Mouse (Mus musculus): ENCODE data around the gene Nup93. TPM values are rescaled to one million over a fixed set of nuclear protein-coding genes. Genes with fewer than 3 reads are reported as not detected.

The Nup93 gene
- polyA plus RNA-seq, 1 experiment from 2014 or later: 58.7 TPM

- ATAC-seq (ENCODE audit: low read depth): no peak
- Histone ChIP-seq H3K4me3 (replicated peaks) (peak overlapping the region; percentile 80), H3K9me3 (replicated peaks) (no peaks in the 10 kb centered on the region), H3K4me2 (peak overlapping the region; percentile 90), H3K27me3 (peaks cover 11% of the 10 kb centered on the region), H3K9ac (peak overlapping the region; percentile 93), H3K27ac (peak overlapping the region; percentile 95), H3K36me3 (peaks cover 17% of the 10 kb centered on the region), H3K4me1 (replicated peaks) (peaks cover 68% of the 10 kb centered on the region)
- DNase-seq: no peak
- 47% methylated on average over 7 of the region's 7 CpGs for WGBS (ENCODE audit: insufficient replicate concordance)
Measured at GRCm38 (mm10) chr8:94177716-94178390, 36.5 kb upstream of the Nup93 start.

- H3K9ac ChIP-seq: peak within 1 kb of the TSS; percentile 93
- peaks cover 16% of the 10 kb centered on the region for H3K27me3 ChIP-seq
- ATAC-seq (ENCODE audit: low read depth) (peak; percentile 91), DNase-seq (peak; percentile 100)
- H3K4me1 ChIP-seq (replicated peaks): peaks cover 76% of the 10 kb centered on the region
- no peaks in the 10 kb centered on the region for H3K9me3 ChIP-seq (replicated peaks)
- WGBS (ENCODE audit: insufficient replicate concordance): under 1% methylated on average over 50 of the region's 50 CpGs
- H3K36me3 ChIP-seq: peaks cover 17% of the 10 kb centered on the region
- H3K4me2 ChIP-seq: peak within 1 kb of the TSS; percentile 90
- H3K27ac ChIP-seq: peak within 1 kb of the TSS; percentile 95
- peak within 1 kb of the TSS; percentile 80 for H3K4me3 ChIP-seq (replicated peaks)
Measured at GRCm38 (mm10) chr8:94178857-94179712, 35.3 kb upstream of the Nup93 start, which contains the start of gene Mt1. TSS of gene Mt1 (plus strand) at chr8:94179082.

DNA sequence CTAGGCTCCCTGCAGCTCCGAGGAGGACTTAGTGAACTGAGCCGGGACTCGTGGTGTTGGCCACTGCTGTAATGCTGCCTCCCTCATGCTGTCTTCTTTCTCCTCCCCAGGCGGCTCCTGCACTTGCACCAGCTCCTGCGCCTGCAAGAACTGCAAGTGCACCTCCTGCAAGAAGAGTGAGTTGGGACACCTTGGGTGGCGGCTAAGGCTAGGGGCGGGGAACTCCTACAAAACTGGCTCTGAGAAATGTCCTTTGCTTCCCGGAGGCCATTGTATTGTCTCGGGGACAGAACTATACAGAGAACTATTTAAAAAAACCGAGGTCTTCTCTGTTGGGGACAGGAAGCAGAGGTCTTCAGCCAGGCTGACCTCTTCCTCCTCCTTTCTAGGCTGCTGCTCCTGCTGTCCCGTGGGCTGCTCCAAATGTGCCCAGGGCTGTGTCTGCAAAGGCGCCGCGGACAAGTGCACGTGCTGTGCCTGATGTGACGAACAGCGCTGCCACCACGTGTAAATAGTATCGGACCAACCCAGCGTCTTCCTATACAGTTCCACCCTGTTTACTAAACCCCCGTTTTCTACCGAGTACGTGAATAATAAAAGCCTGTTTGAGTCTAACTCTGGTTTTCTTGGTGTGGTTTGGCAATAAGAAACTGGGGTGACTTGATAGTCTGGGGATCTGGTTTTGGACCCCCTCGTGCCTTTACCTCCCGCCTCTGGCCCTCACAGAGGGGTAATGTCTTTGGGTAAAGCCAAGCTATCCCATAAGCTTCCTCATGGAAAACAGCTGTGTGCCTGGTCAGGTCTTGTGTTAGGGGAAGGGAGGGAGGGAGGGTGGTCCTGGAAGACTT, 34.4 kb upstream of the Nup93 start:
- peak overlapping the region; percentile 80 for H3K4me3 ChIP-seq (replicated peaks)
- H3K36me3 ChIP-seq: peaks cover 17% of the 10 kb centered on the region
- H3K27ac ChIP-seq: peak overlapping the region; percentile 95
- peak overlapping the region; percentile 93 for H3K9ac ChIP-seq
- peaks cover 21% of the 10 kb centered on the region for H3K27me3 ChIP-seq
- H3K4me1 ChIP-seq (replicated peaks): peaks cover 76% of the 10 kb centered on the region
- peak overlapping the region; percentile 90 for H3K4me2 ChIP-seq
- ATAC-seq (ENCODE audit: low read depth) (no peak), DNase-seq (peak; percentile 64)
- H3K9me3 ChIP-seq (replicated peaks): no peaks in the 10 kb centered on the region
- 4% methylated on average over 25 of the region's 25 CpGs for WGBS (ENCODE audit: insufficient replicate concordance)

DNA sequence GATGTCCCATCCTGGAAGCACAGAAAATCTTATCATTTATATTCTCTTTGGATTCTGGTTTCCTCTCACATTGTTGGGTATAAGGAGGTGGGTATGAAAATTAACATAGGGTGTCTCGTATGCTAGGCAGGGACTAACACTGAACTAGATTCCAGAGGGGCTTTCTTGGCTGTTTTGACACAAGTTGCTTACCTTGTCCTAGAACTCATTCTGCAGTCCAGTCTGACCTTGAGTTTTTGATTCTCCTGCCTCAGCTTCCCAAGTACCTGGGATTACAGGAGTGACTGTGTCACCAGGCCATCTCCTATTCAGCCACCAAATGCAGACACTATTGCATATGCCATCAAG, 33.8 kb upstream of the Nup93 start:
- H3K9ac ChIP-seq: peak overlapping the region; percentile 93
- peaks cover 22% of the 10 kb centered on the region for H3K27me3 ChIP-seq
- WGBS (ENCODE audit: insufficient replicate concordance): 71% methylated on average over 1 of the region's 1 CpGs
- peak overlapping the region; percentile 80 for H3K4me3 ChIP-seq (replicated peaks)
- H3K27ac ChIP-seq: peak overlapping the region; percentile 95
- H3K9me3 ChIP-seq (replicated peaks): no peaks in the 10 kb centered on the region
- H3K4me1 ChIP-seq (replicated peaks): peaks cover 76% of the 10 kb centered on the region
- peaks cover 17% of the 10 kb centered on the region for H3K36me3 ChIP-seq
- no peak for ATAC-seq (ENCODE audit: low read depth)
- no peak for DNase-seq
- peak overlapping the region; percentile 90 for H3K4me2 ChIP-seq

DNA sequence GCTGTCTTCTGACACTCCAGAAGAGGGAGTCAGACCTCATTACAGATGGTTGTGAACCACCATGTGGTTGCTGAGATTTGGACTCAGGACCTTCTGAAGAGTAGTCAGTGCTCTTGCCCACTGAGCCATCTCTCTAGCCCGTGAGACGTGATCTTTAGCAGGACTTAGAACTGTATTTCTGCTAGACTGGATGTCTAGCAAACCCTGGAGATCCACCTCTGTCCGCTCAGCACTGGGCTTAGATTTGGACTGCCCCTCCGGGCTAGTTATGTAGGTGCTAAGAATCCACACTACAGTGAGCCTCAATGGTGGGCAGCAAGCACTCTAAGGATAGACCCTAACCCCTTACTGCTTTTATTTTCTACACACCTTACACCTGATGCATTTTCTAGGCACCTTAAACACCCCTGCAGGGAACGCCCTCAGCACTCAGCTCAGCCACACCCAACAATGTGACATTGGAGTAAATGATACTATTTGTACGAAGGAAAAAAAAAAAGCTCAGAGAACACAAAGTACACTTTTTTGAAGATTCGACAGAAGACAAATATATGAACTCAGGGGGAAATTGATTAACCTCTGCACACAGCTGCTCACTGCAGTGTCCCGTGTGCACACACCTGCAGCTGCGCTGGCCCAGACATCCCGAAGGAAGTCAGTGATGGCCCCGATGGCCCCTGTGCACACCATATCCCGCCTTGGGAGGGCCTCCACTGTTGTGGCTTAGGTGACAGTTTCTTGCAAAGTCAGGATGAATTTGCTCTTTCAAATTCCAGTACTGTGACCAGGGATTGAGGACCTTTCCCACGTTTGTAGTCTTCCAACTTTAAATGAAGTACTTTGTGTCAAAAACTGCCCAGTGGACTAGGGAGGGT, 32.1 kb upstream of the Nup93 start:
- H3K4me1 ChIP-seq (replicated peaks): peaks cover 86% of the 10 kb centered on the region
- H3K27ac ChIP-seq: peak overlapping the region; percentile 97
- peak overlapping the region; percentile 71 for H3K9ac ChIP-seq
- peak overlapping the region; percentile 90 for H3K4me2 ChIP-seq
- peaks cover 26% of the 10 kb centered on the region for H3K27me3 ChIP-seq
- ATAC-seq (ENCODE audit: low read depth) (no peak), DNase-seq (no peak)
- no peaks in the 10 kb centered on the region for H3K9me3 ChIP-seq (replicated peaks)
- H3K4me3 ChIP-seq (replicated peaks): peak overlapping the region; percentile 80
- peaks cover 17% of the 10 kb centered on the region for H3K36me3 ChIP-seq
- 57% methylated on average over 13 of the region's 13 CpGs for WGBS (ENCODE audit: insufficient replicate concordance)

GRCm38 (mm10) chr8:94183117-94183516, 31.2 kb upstream of the Nup93 start:
- peaks cover 34% of the 10 kb centered on the region for H3K27me3 ChIP-seq
- peaks cover 86% of the 10 kb centered on the region for H3K4me1 ChIP-seq (replicated peaks)
- H3K9ac ChIP-seq: peak overlapping the region; percentile 75
- H3K4me2 ChIP-seq: peak overlapping the region; percentile 90
- peak overlapping the region; percentile 80 for H3K4me3 ChIP-seq (replicated peaks)
- ATAC-seq (ENCODE audit: low read depth) (peak; percentile 63), DNase-seq (peak; percentile 96)
- WGBS (ENCODE audit: insufficient replicate concordance): under 1% methylated on average over 16 of the region's 16 CpGs
- no peaks in the 10 kb centered on the region for H3K9me3 ChIP-seq (replicated peaks)
- H3K36me3 ChIP-seq: peaks cover 17% of the 10 kb centered on the region
- H3K27ac ChIP-seq: peak overlapping the region; percentile 97

GRCm38 (mm10) chr8:94184357-94184843, 30.0 kb upstream of the Nup93 start:
- H3K4me3 ChIP-seq (replicated peaks): peak overlapping the region; percentile 80
- 40% methylated on average over 12 of the region's 12 CpGs for WGBS (ENCODE audit: insufficient replicate concordance)
- peaks cover 17% of the 10 kb centered on the region for H3K36me3 ChIP-seq
- DNase-seq: no peak
- H3K4me1 ChIP-seq (replicated peaks): peaks cover 86% of the 10 kb centered on the region
- peak overlapping the region; percentile 75 for H3K9ac ChIP-seq
- no peaks in the 10 kb centered on the region for H3K9me3 ChIP-seq (replicated peaks)
- ATAC-seq (ENCODE audit: low read depth): no peak
- peak overlapping the region; percentile 97 for H3K27ac ChIP-seq
- peaks cover 45% of the 10 kb centered on the region for H3K27me3 ChIP-seq
- H3K4me2 ChIP-seq: peak overlapping the region; percentile 90

GRCm38 (mm10) chr8:94185791-94186190, 28.6 kb upstream of the Nup93 start:
- Histone ChIP-seq H3K27me3 (peaks cover 45% of the 10 kb centered on the region), H3K4me1 (replicated peaks) (peaks cover 90% of the 10 kb centered on the region), H3K4me2 (peak overlapping the region; percentile 70), H3K9me3 (replicated peaks) (no peaks in the 10 kb centered on the region), H3K9ac (peak overlapping the region; percentile 72), H3K36me3 (peaks cover 3% of the 10 kb centered on the region), H3K4me3 (replicated peaks) (peak overlapping the region; percentile 34), H3K27ac (peak overlapping the region; percentile 96)
- no peak for ATAC-seq (ENCODE audit: low read depth)
- WGBS (ENCODE audit: insufficient replicate concordance): 45% methylated on average over 6 of the region's 6 CpGs
- DNase-seq: no peak

GRCm38 (mm10) chr8:94186542-94186941, 27.8 kb upstream of the Nup93 start:
- ATAC-seq (ENCODE audit: low read depth): peak; percentile 83
- Histone ChIP-seq H3K9ac (peak overlapping the region; percentile 72), H3K4me2 (peak overlapping the region; percentile 70), H3K4me1 (replicated peaks) (peaks cover 91% of the 10 kb centered on the region), H3K4me3 (replicated peaks) (peak overlapping the region; percentile 34), H3K27ac (peak overlapping the region; percentile 96), H3K36me3 (no peaks in the 10 kb centered on the region), H3K27me3 (peaks cover 45% of the 10 kb centered on the region), H3K9me3 (replicated peaks) (no peaks in the 10 kb centered on the region)
- peak; percentile 89 for DNase-seq
- WGBS (ENCODE audit: insufficient replicate concordance): under 1% methylated on average over 17 of the region's 17 CpGs

All from liver, embryonic 13.5 days (tissue).